Mouse (Mus musculus) kidney, postnatal 36 days (tissue): ENCODE measurements around the gene Rbm44.

ENCODE experiments used
- DNase-seq, 2 experiments: peaks; one replicate each; pipeline ENCODE4 v3.0.0; 2021 to 2022; ENCODE audit warnings: mixed read lengths in 2 of 2

Gene Rbm44

DNA sequence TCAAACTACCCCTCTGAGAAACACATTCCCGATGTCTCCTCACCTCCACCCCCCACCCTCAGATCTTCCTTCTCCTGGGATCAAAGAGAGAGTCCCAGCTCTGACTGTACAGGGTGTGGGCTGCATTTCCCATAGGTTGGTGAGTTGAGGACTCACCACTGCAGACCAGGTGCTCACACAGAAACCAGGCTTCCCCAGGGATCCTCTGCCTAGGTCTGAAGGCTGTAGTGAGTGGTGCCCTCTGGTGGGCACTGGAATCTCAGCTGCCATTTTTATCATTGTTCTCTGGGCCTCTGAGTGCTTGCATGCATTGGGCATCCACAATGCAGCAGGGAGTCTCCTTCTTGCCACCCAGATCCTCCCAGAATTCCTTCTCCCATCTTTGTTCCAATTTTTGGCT lies 66.2 kb downstream of the Rbm44 start:
- peak; percentile 30 to 78 for DNase-seq

DNA sequence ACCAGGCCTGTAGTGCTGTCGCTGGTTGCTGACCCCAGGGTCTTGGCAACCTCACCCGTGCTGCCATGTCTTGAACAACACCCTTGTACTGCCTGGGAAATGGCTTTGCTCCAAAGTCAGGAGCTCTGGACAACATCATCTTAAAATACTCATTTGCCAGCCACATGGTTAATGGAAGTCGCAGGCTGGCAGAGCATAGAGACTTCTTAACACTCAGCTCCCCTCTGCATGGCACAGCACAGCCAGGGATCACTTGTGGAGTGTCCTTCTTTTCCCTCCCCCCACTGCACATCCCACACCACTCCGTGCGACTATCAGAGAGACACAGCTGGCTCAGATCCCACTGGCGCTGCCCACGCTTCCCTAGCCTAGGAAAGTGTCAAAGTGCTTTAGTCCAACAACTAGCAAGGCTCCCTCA lies 66.7 kb downstream of the Rbm44 start:
- DNase-seq = peak in 1 of 2 experiments; percentile 19

DNA sequence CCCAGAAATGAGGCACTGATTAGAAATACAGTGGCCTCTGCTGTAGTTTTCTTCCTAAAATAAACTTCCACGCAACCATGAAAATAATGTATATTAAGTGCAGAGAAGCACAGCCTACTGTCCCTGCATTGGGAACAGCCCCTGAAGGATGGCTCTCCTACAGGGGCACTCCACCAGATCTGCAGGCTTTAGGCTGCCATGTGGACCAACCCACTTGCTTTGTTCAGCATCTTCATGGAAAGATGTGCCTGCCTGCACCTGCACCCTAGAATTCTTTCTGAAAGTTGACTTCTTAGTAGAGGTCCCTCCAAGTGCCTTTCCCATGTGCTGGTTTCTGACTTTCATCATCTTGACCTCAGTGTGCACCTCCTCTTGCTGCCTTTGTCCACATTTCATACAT lies 70.4 kb downstream of the Rbm44 start:
- no peak for DNase-seq

GRCm38 (mm10) chr1:91215981-91216380 lies 71.1 kb downstream of the Rbm44 start:
- DNase-seq = peak in 1 of 2 experiments; percentile 20

DNA sequence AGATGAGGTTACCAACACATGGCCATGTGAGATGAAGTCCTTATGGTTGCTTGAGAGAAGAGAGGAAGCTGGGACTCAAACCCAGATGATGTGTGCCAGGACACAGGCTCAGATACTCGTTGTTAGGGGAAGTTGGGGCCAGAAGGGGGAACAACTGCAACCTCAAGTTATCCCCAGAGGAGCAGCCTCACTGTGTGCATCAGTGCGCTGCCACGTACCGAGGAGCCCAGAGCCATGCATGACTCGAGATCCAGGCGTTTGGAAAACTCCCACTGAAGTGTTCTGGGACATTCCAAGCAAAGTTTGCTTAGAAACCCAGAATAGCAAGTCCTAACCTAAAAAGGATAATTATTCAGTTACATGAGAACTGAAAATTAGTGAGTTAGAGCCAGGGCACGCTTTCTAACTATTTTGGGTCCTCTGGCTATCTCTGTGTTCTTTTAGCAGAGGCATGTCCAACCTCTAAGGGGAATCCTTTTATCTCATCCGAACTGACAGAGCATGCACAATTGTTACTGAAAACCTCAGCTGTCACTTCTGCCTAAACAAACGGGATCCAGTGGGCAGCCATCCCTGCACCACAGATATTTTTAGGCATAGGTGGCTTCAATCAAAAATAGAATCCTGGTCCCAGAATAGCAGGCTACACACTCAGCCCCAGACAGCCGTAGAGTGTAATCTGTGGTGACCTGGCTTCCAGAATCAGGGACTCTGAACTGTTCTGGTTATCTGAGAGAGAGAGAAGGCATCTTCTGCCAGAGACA lies 71.8 kb downstream of the Rbm44 start:
- peak in 1 of 2 experiments; percentile 16 for DNase-seq

GRCm38 (mm10) chr1:91219641-91220321 lies 74.9 kb downstream of the Rbm44 start:
- no peak for DNase-seq

GRCm38 (mm10) chr1:91220322-91220672 lies 75.4 kb downstream of the Rbm44 start:
- no peak for DNase-seq
